Mouse (Mus musculus) thymus, adult 2 months (tissue): ENCODE data around the gene Hoxa6.

Experiments
- CTCF ChIP-seq: fragments of 200-500 bp; IDR thresholded peaks from 2 replicates; pipeline ENCODE4 v1.5.1; 2012; ENCODE audit warnings: mild to moderate bottlenecking, control low read depth, low read length, moderate library complexity, borderline replicate concordance; ENCODE audit not compliant: control insufficient read depth, poor library complexity, insufficient read depth; ENCODE audit errors: extremely low read depth
- POLR2A ChIP-seq: fragments of 200-500 bp; IDR thresholded peaks from 2 replicates; pipeline ENCODE4 v1.6.1; 2012; ENCODE audit warnings: mild to moderate bottlenecking, low read length, control low read depth, moderate library complexity; ENCODE audit not compliant: control insufficient read depth, poor library complexity, insufficient read depth; ENCODE audit errors: extremely low read depth

GRCm38 (mm10) chr6:52200073-52200750 lies 8.3 kb downstream of the Hoxa6 start:
- no peak for TF ChIP-seq POLR2A
- no peak for TF ChIP-seq CTCF
